Mouse (Mus musculus) testis, adult 2 months (tissue): Measurements from ENCODE around the gene Dock2. TPM values are rescaled to one million over a fixed set of nuclear protein-coding genes. Genes with fewer than 3 reads are reported as not detected.

Source experiments
- H3K27ac ChIP-seq: fragments of 200-500 bp; 2 replicates; pipeline ENCODE4 v1.5.1; 2012; ENCODE audit warnings: low read depth, low read length; ENCODE audit not compliant: control insufficient read depth, insufficient read depth
- H3K27me3 ChIP-seq: fragments of 200-500 bp; 2 replicates; pipeline ENCODE4 v1.6.1; 2012; ENCODE audit warnings: mild to moderate bottlenecking, low read length, moderate library complexity; ENCODE audit not compliant: control insufficient read depth, insufficient read depth
- H3K36me3 ChIP-seq: fragments of 200-500 bp; 2 replicates; pipeline ENCODE4 v1.6.1; 2012; ENCODE audit warnings: mild to moderate bottlenecking, low read length; ENCODE audit not compliant: control insufficient read depth, insufficient read depth
- H3K4me1 ChIP-seq: fragments of 200-500 bp; 2 replicates; pipeline ENCODE4 v1.6.1; 2012; ENCODE audit warnings: low read length; ENCODE audit not compliant: control insufficient read depth, insufficient read depth
- H3K4me3 ChIP-seq: fragments of 200-500 bp; 2 replicates; pipeline ENCODE4 v1.5.1; 2012; ENCODE audit warnings: low read depth, mild to moderate bottlenecking, low read length, moderate library complexity, mixed read lengths; ENCODE audit not compliant: control insufficient read depth
- CTCF ChIP-seq: fragments of 200-500 bp; IDR thresholded peaks from 2 replicates; pipeline ENCODE4 v1.5.1; 2012; ENCODE audit warnings: low read depth, mild to moderate bottlenecking, inconsistent platforms, low read length, moderate library complexity; ENCODE audit not compliant: control insufficient read depth, insufficient read depth, insufficient replicate concordance
- POLR2A ChIP-seq: fragments of 200-500 bp; IDR thresholded peaks from 2 replicates; pipeline ENCODE4 v1.6.1; 2012; ENCODE audit warnings: low read depth, mild to moderate bottlenecking, inconsistent platforms, low read length, moderate library complexity; ENCODE audit not compliant: control insufficient read depth
- polyA plus RNA-seq: library from polyadenylated mRNA; depleted of rRNA; stranded (reverse); fragments of >200 nt; gene quantifications from 2 replicates; pipeline ENCODE4 v1.2.3, GENCODE M21; 2012

Dock2 gene
- polyA plus RNA-seq, 1 experiment: 1.7 TPM

- no peak overlapping the region for H3K27ac ChIP-seq
- TF ChIP-seq CTCF: no peak
- TF ChIP-seq POLR2A: no peak
- H3K27me3 ChIP-seq: no peaks in the 10 kb centered on the region
- no peaks in the 10 kb centered on the region for H3K4me1 ChIP-seq
- no peak overlapping the region for H3K4me3 ChIP-seq
- no peaks in the 10 kb centered on the region for H3K36me3 ChIP-seq
These were observed 333.7 kb downstream of the Dock2 start for GRCm38 (mm10) chr11:34449944-34450343.

- Histone ChIP-seq H3K36me3 (no peaks in the 10 kb centered on the region), H3K4me3 (no peak overlapping the region), H3K4me1 (no peaks in the 10 kb centered on the region), H3K27ac (no peak overlapping the region), H3K27me3 (no peaks in the 10 kb centered on the region)
- TF ChIP-seq CTCF (no peak), POLR2A (no peak)
These were observed 335.8 kb downstream of the Dock2 start for GRCm38 (mm10) chr11:34447891-34448290.

- no peak overlapping the region for H3K27ac ChIP-seq
- no peaks in the 10 kb centered on the region for H3K4me1 ChIP-seq
- no peak for TF ChIP-seq POLR2A
- no peak for TF ChIP-seq CTCF
- no peak overlapping the region for H3K4me3 ChIP-seq
- no peaks in the 10 kb centered on the region for H3K36me3 ChIP-seq
- H3K27me3 ChIP-seq: no peaks in the 10 kb centered on the region
These were observed 345.3 kb downstream of the Dock2 start for GRCm38 (mm10) chr11:34438429-34438828.

GRCm38 (mm10) chr11:34437446-34437845 lies 346.2 kb downstream of the Dock2 start:
- no peak for TF ChIP-seq POLR2A
- no peak for TF ChIP-seq CTCF

GRCm38 (mm10) chr11:34431978-34432377 lies 351.7 kb downstream of the Dock2 start:
- no peak overlapping the region for H3K27ac ChIP-seq
- TF ChIP-seq CTCF: no peak
- TF ChIP-seq POLR2A: no peak
- H3K36me3 ChIP-seq: no peaks in the 10 kb centered on the region
- no peaks in the 10 kb centered on the region for H3K27me3 ChIP-seq
- H3K4me1 ChIP-seq: no peaks in the 10 kb centered on the region
- H3K4me3 ChIP-seq: no peak overlapping the region; the same call in 1 of the 2 replicates

More at GRCm38 (mm10) chr11:34437446-34437845, 346.2 kb downstream of the Dock2 start:
- Histone ChIP-seq H3K4me1 (no peaks in the 10 kb centered on the region), H3K27ac (no peak overlapping the region), H3K4me3 (no peak overlapping the region), H3K36me3 (no peaks in the 10 kb centered on the region), H3K27me3 (no peaks in the 10 kb centered on the region)

- Histone ChIP-seq H3K27ac (no peak overlapping the region), H3K36me3 (no peaks in the 10 kb centered on the region), H3K4me3 (no peak overlapping the region), H3K4me1 (no peaks in the 10 kb centered on the region), H3K27me3 (no peaks in the 10 kb centered on the region)
- no peak for TF ChIP-seq POLR2A
- no peak for TF ChIP-seq CTCF
These were observed 352.3 kb downstream of the Dock2 start for GRCm38 (mm10) chr11:34431371-34431770.

- TF ChIP-seq POLR2A (no peak), CTCF (no peak)
- Histone ChIP-seq H3K27me3 (no peaks in the 10 kb centered on the region), H3K4me1 (no peaks in the 10 kb centered on the region), H3K4me3 (no peak overlapping the region), H3K27ac (no peak overlapping the region), H3K36me3 (no peaks in the 10 kb centered on the region)
These were observed 352.8 kb downstream of the Dock2 start for GRCm38 (mm10) chr11:34430940-34431339.

GRCm38 (mm10) chr11:34427212-34427611 lies 356.5 kb downstream of the Dock2 start:
- no peak for TF ChIP-seq CTCF
- TF ChIP-seq POLR2A: no peak
- no peaks in the 10 kb centered on the region for H3K27me3 ChIP-seq
- no peaks in the 10 kb centered on the region for H3K36me3 ChIP-seq
- H3K27ac ChIP-seq: no peak overlapping the region
- no peaks in the 10 kb centered on the region for H3K4me1 ChIP-seq
- no peak overlapping the region for H3K4me3 ChIP-seq
